ENCODE assay signal across 9 mouse cellular contexts in the genomic region with DNA sequence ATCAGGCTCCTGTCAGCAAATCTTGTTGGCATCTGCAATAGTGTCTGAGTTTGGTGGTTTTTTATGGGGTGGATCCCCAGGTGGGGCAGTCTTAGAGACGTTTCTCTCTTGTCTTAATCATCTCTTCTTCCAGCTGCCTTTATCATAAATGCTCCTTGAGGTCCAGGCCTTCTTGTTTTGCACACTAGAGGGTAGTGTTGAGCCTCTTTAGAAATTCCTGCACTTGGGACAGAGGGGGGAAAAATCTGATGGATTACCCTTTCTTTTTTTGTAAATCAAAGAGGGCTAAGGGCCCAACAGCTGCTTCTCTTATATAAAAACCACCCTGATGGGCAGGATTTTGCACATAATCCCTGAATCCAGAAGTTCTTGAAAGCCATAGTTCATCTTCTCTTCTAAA.
A peak's percentile ranks its signal among the peaks of the same experiment; 100 is the strongest.
DNase-seq lines count a peak whose midpoint lies in the region; ATAC-seq lines count a peak whose summit lies in the region.
"Had no signal": no experiment of that assay in that cellular context is flagged by ENCODE, and none has a peak within 500 bp of the region (broad histone marks: within the 10 kb centered on the region; RNA-seq: fewer than 3 reads in every experiment).

No protein-coding gene starts in this region.

- peak; percentile 56 for DNase-seq in intestine, embryonic 14.5 days (ENCODE audit: low spot score)
- DNase-seq in urinary bladder, postnatal 36 days (ENCODE audit: low spot score in 2 of 2): peak; percentile 5 to 14
- DNase-seq in urinary bladder, postnatal 14 days (ENCODE audit: low spot score): no peak
- peak; percentile 28 for DNase-seq in embryo, embryonic 9.5 days (ENCODE audit: extremely low spot score)
- DNase-seq in limb, embryonic 11.5 days (ENCODE audit: low spot score): peak; percentile 41
- DNase-seq in thymus, postnatal 0 days (ENCODE audit: low spot score): no peak
- DNase-seq in urinary bladder, adult 2 months (ENCODE audit: low spot score): no peak

- no peak overlapping the region for H3K27ac ChIP-seq in intestine, embryonic 14.5 days (ENCODE audit: low read depth)
- H3K27ac ChIP-seq in intestine, embryonic 15.5 days: no peak overlapping the region
- no peak overlapping the region for H3K27ac ChIP-seq in limb, embryonic 11.5 days (replicated peaks; ENCODE audit: low read depth, low read length)
- H3K27ac ChIP-seq: heart, embryonic 13.5 days had no signal

- H3K9ac ChIP-seq in intestine, embryonic 14.5 days (ENCODE audit: low read length): no peak overlapping the region
- H3K9ac ChIP-seq in intestine, embryonic 15.5 days: no peak overlapping the region
- no peak overlapping the region for H3K9ac ChIP-seq in limb, embryonic 11.5 days (ENCODE audit: low read length)
- H3K9ac ChIP-seq: heart, embryonic 13.5 days had no signal

- no peaks in the 10 kb centered on the region for H3K27me3 ChIP-seq in intestine, embryonic 14.5 days (replicated peaks; ENCODE audit: control insufficient read depth, insufficient read depth, low read length)
- no peaks in the 10 kb centered on the region for H3K27me3 ChIP-seq in intestine, embryonic 15.5 days (replicated peaks)
- H3K27me3 ChIP-seq in limb, embryonic 11.5 days (ENCODE audit: control insufficient read depth, insufficient read depth, low read length): no peaks in the 10 kb centered on the region
- H3K27me3 ChIP-seq: heart, embryonic 13.5 days had no signal

- H3K4me2 ChIP-seq in intestine, embryonic 14.5 days (ENCODE audit: low read length): no peak overlapping the region
- H3K4me2 ChIP-seq in intestine, embryonic 15.5 days (replicated peaks): no peak overlapping the region
- H3K4me2 ChIP-seq in limb, embryonic 11.5 days (ENCODE audit: low read depth, severe bottlenecking): no peak overlapping the region
- H3K4me2 ChIP-seq: heart, embryonic 13.5 days had no signal

- H3K4me1 ChIP-seq in intestine, embryonic 14.5 days (replicated peaks; ENCODE audit: control insufficient read depth, insufficient read depth, low read length): no peaks in the 10 kb centered on the region
- no peaks in the 10 kb centered on the region for H3K4me1 ChIP-seq in intestine, embryonic 15.5 days (replicated peaks)
- no peaks in the 10 kb centered on the region for H3K4me1 ChIP-seq in limb, embryonic 11.5 days (ENCODE audit: control insufficient read depth, insufficient read depth, low read length)
- H3K4me1 ChIP-seq: heart, embryonic 13.5 days had no signal

- no peak for ATAC-seq in intestine, embryonic 14.5 days (replicated peaks; ENCODE audit: low FRiP score, low TSS enrichment, low read depth)
- ATAC-seq in intestine, embryonic 15.5 days: no peak
- ATAC-seq in limb, embryonic 11.5 days (ENCODE audit: insufficient number of reproducible peaks, low FRiP score, low TSS enrichment, low read depth): no peak

- H3K9me3 ChIP-seq in intestine, embryonic 14.5 days (ENCODE audit: control insufficient read depth, low read length): no peaks in the 10 kb centered on the region
- no peaks in the 10 kb centered on the region for H3K9me3 ChIP-seq in intestine, embryonic 15.5 days
- no peaks in the 10 kb centered on the region for H3K9me3 ChIP-seq in limb, embryonic 11.5 days (ENCODE audit: control insufficient read depth, low read length)
- H3K9me3 ChIP-seq: heart, embryonic 13.5 days had no signal

- 7% methylated on average over 1 of the region's 1 CpGs for WGBS in intestine, embryonic 14.5 days
- 7% methylated on average over 1 of the region's 1 CpGs for WGBS in intestine, embryonic 15.5 days
- 18% methylated on average over 1 of the region's 1 CpGs for WGBS in limb, embryonic 11.5 days

- no peaks in the 10 kb centered on the region for H3K36me3 ChIP-seq in intestine, embryonic 14.5 days (ENCODE audit: control insufficient read depth, insufficient read depth, low read length)
- H3K36me3 ChIP-seq in intestine, embryonic 15.5 days: no peaks in the 10 kb centered on the region
- H3K36me3 ChIP-seq in limb, embryonic 11.5 days (ENCODE audit: control insufficient read depth, insufficient read depth, low read length): no peaks in the 10 kb centered on the region
- H3K36me3 ChIP-seq: heart, embryonic 13.5 days had no signal

- H3K4me3 ChIP-seq in intestine, embryonic 14.5 days (ENCODE audit: low read depth, low read length): no peak overlapping the region
- H3K4me3 ChIP-seq in intestine, embryonic 15.5 days (replicated peaks): no peak overlapping the region
- no peak overlapping the region for H3K4me3 ChIP-seq in limb, embryonic 11.5 days (ENCODE audit: low read depth, low read length)
- H3K4me3 ChIP-seq: heart, embryonic 13.5 days had no signal

Comparison
In these comparisons a context has a peak if more than half of its experiments do, and no peak if none do; other contexts are left out.
1. DNase-seq: peak in intestine, embryonic 14.5 days (single experiment), urinary bladder, postnatal 36 days (2 of 2), embryo, embryonic 9.5 days (single experiment) and limb, embryonic 11.5 days (single experiment); none in urinary bladder, postnatal 14 days (single experiment), thymus, postnatal 0 days (single experiment) and urinary bladder, adult 2 months (single experiment).